Mouse (Mus musculus) midbrain, embryonic 16.5 days (tissue): ENCODE data around the gene Os9. TPM values are rescaled to one million over a fixed set of nuclear protein-coding genes. Genes with fewer than 3 reads are reported as not detected.
"Not testable (repeated sequence)": the region's sequence is repeated elsewhere in the genome, so short reads cannot be mapped to it uniquely, and the experiment has no call there.

Experiments used
- ATAC-seq: fragments of 200-750 bp; cut with Nextera tagmentation; 2 replicates; pipeline ENCODE4 v1.8.0; 2017; ENCODE audit warnings: moderate TSS enrichment
- H3K27ac ChIP-seq: fragments of 300-500 bp; sonication (generic); 2 replicates; pipeline ENCODE4 v1.5.1; 2014; ENCODE audit warnings: mild to moderate bottlenecking, low read length, mixed read lengths
- H3K27me3 ChIP-seq: fragments of 300-500 bp; sonication (generic); 2 replicates; pipeline ENCODE4 v1.6.1; 2014; ENCODE audit warnings: low read depth, low read length, mixed read lengths; ENCODE audit not compliant: control insufficient read depth, insufficient read depth
- H3K36me3 ChIP-seq: fragments of 300-500 bp; sonication (generic); 2 replicates; pipeline ENCODE4 v1.6.1; 2014; ENCODE audit warnings: mild to moderate bottlenecking, low read length, moderate library complexity, mixed read lengths; ENCODE audit not compliant: control insufficient read depth, insufficient read depth
- H3K4me1 ChIP-seq: fragments of 300-500 bp; sonication (generic); 2 replicates; pipeline ENCODE4 v1.6.1; 2014; ENCODE audit warnings: mild to moderate bottlenecking, low read length, mixed read lengths; ENCODE audit not compliant: control insufficient read depth, insufficient read depth
- H3K4me2 ChIP-seq: fragments of 300-500 bp; sonication (generic); 2 replicates; pipeline ENCODE4 v1.6.1; 2014; ENCODE audit warnings: mild to moderate bottlenecking, low read length, mixed read lengths
- H3K4me3 ChIP-seq: fragments of 300-500 bp; sonication (generic); 2 replicates; pipeline ENCODE4 v1.5.1; 2014; ENCODE audit warnings: low read depth, mild to moderate bottlenecking, low read length, moderate library complexity, mixed read lengths
- H3K9ac ChIP-seq: fragments of 300-500 bp; sonication (generic); 2 replicates; pipeline ENCODE4 v1.6.1; 2014; ENCODE audit warnings: low read depth, low read length, mixed read lengths
- H3K9me3 ChIP-seq: fragments of 300-500 bp; sonication (generic); replicated peaks from 2 replicates; pipeline ENCODE4 v1.6.1; 2014; ENCODE audit warnings: mild to moderate bottlenecking, low read length, mixed read lengths; ENCODE audit not compliant: control insufficient read depth, poor library complexity, severe bottlenecking
- WGBS: fragments of 180-500 bp; shearing (Covaris S2); extraction: QIAGEN DNeasy Blood & Tissue Kit; methylation state at CpG from one replicate; pipeline ENCODE4 v1.1.7; 2014; 5-methylcytosine and 5-hydroxymethylcytosine counted together
- polyA plus RNA-seq: library from polyadenylated mRNA; unstranded; fragments of >200 nt; fragmentation: Nextera tagmentation; extraction: Ambion mirVana; gene quantifications from 2 replicates; pipeline ENCODE4 v1.2.1, GENCODE M21; 2015

Gene Os9
- polyA plus RNA-seq, 1 experiment from 2014 or later = 132 TPM

DNA sequence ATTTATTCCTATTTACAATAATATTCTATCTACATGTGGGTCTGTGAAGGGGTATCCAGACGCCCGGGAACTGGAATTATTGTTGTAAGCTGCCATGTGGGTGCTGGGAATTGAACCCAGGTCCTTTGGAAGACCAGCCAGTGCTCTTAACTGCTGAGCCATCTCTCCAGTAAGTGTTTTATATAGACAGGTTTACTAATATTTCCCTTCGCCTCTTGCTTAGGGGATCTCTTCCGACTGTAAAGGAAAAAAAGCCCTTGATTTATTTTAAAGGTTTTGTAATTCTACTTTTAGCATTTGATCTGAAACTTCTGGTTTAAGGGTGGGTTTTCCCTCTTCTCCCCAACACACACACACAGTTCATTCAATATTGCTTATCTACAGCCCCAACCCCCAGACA is 43.3 kb upstream of the Os9 start:
- no peaks in the 10 kb centered on the region for H3K9me3 ChIP-seq
- no peak for ATAC-seq
- peaks cover 11% of the 10 kb centered on the region for H3K4me1 ChIP-seq
- peak overlapping the region; percentile 95 for H3K27ac ChIP-seq
- no peak overlapping the region; the same call in 1 of the 2 replicates for H3K4me3 ChIP-seq
- peaks cover 2% of the 10 kb centered on the region; the same call in 1 of the 2 replicates for H3K27me3 ChIP-seq
- H3K36me3 ChIP-seq = no peaks in the 10 kb centered on the region
- no peak overlapping the region for H3K9ac ChIP-seq
- peak overlapping the region; percentile 75 for H3K4me2 ChIP-seq
- WGBS = 95% methylated on average over 4 of the region's 4 CpGs

DNA sequence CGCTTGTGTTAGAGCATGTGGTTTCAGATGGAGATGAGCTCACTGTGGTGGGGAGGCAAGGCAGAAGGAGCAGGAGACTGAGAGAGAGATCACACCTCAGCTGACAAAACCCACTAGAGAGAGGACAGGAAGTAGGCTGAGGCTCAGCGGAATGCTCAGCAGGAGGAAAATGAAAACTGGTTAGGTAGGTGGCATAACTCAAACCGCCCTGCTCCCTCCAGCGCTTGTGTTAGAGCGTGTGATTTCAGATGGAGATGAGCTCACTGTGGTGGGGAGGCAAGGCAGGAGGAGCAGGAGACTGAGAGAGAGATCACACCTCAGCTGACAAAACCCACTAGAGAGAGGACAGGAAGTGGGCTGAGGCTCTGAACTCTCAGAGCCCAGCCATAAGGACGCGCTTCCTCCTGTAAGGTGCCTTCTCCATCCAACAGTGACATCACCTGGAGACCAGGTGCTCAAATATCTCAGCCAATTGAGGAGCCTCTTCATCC is 41.9 kb upstream of the Os9 start:
- WGBS = 67% methylated on average over 7 of the region's 7 CpGs
- H3K4me1 ChIP-seq = peaks cover 10% of the 10 kb centered on the region
- H3K36me3 ChIP-seq, H3K9me3 ChIP-seq, H3K4me2 ChIP-seq, H3K27me3 ChIP-seq, H3K27ac ChIP-seq, ATAC-seq, H3K9ac ChIP-seq, H3K4me3 ChIP-seq: not testable (repeated sequence)

GRCm38 (mm10) chr10:127160728-127161127 is 39.8 kb upstream of the Os9 start:
- Histone ChIP-seq H3K27me3 (no peaks in the 10 kb centered on the region), H3K9ac (no peak overlapping the region), H3K4me3 (no peak overlapping the region), H3K9me3 (no peaks in the 10 kb centered on the region), H3K36me3 (no peaks in the 10 kb centered on the region), H3K4me1 (no peaks in the 10 kb centered on the region; the same call in 1 of the 2 replicates), H3K4me2 (no peak overlapping the region), H3K27ac (no peak overlapping the region)
- 76% methylated on average over 3 of the region's 3 CpGs for WGBS
- ATAC-seq = no peak

DNA sequence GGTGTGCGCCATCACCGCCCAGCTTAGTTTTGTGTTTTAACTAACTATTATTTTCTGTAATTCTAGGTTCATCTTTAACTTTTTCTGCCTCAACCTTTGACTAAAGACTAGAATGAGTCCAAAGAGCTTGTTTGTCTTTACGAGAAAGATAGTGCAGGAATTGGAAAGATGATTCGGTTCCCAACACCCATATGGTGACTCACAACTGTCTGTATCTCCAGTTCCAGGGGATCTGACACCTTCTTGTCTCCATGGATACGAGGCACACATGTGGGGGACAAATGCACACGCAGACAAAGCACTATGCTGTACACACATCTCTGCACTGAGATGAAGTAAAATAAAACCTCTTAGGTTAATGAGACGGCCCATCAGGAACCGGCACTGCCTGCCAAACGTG is 39.1 kb upstream of the Os9 start:
- H3K27ac ChIP-seq = no peak overlapping the region
- H3K9me3 ChIP-seq = no peaks in the 10 kb centered on the region
- WGBS = 82% methylated on average over 9 of the region's 9 CpGs
- H3K4me3 ChIP-seq = no peak overlapping the region
- H3K4me2 ChIP-seq = no peak overlapping the region
- H3K27me3 ChIP-seq = no peaks in the 10 kb centered on the region
- no peaks in the 10 kb centered on the region; the same call in 1 of the 2 replicates for H3K4me1 ChIP-seq
- no peak for ATAC-seq
- no peak overlapping the region for H3K9ac ChIP-seq
- H3K36me3 ChIP-seq = no peaks in the 10 kb centered on the region

DNA sequence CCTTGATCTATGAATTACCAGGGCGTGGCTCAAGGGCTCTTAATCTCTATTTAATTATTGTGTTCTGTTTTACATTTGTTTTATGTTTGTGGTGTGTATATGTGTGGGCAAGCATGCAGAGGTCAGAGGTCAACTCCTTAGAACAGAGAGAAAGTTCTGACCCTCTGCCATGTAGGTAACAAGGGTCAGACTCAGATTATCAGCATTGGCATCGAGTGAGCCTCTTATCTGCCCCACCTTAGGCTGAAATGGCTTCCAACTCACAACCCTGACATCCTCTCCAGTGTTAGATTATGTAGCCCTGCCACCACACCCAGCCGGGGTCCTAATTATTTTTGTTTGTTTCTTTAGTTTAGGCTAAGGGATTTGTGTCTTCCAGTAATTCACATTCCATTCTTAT is 37.5 kb upstream of the Os9 start:
- Histone ChIP-seq H3K4me2 (no peak overlapping the region), H3K4me1 (no peaks in the 10 kb centered on the region), H3K27ac (no peak overlapping the region), H3K9ac (no peak overlapping the region), H3K9me3 (no peaks in the 10 kb centered on the region), H3K27me3 (no peaks in the 10 kb centered on the region), H3K4me3 (no peak overlapping the region), H3K36me3 (no peaks in the 10 kb centered on the region)
- 70% methylated on average over 3 of the region's 3 CpGs for WGBS
- ATAC-seq = no peak

- Histone ChIP-seq H3K4me2 (no peak overlapping the region), H3K9ac (no peak overlapping the region), H3K9me3 (no peaks in the 10 kb centered on the region), H3K4me3 (no peak overlapping the region), H3K27me3 (no peaks in the 10 kb centered on the region), H3K36me3 (no peaks in the 10 kb centered on the region), H3K4me1 (no peaks in the 10 kb centered on the region), H3K27ac (no peak overlapping the region)
- WGBS = 86% methylated on average over 1 of the region's 1 CpGs
- no peak for ATAC-seq
Measured at GRCm38 (mm10) chr10:127156511-127156910, 35.6 kb upstream of the Os9 start.

DNA sequence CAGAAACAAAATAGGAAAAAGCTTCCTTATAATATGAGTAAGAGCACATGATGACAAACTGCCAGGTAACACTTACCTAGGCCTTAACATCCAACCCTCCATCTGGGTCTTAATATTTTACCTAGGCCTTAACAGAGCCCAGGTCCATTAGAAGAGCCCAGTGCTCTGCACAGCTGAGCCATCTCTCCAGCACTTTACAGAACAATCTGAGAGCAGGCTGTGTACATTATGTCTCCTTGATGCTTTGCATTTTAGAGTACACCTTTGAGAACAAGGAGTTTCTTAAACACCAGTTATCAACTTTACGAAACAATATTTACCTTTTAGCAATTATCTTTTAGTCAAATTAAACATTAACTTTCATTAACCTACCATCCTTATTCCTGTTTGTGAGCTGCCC is 35.2 kb upstream of the Os9 start:
- no peak for ATAC-seq
- Histone ChIP-seq H3K4me1 (no peaks in the 10 kb centered on the region), H3K4me3 (no peak overlapping the region), H3K27me3 (no peaks in the 10 kb centered on the region), H3K4me2 (no peak overlapping the region), H3K9ac (no peak overlapping the region), H3K9me3 (no peaks in the 10 kb centered on the region), H3K36me3 (no peaks in the 10 kb centered on the region), H3K27ac (no peak overlapping the region)
- WGBS = 100% methylated on average over 1 of the region's 1 CpGs

GRCm38 (mm10) chr10:127154652-127155051 is 33.7 kb upstream of the Os9 start:
- Histone ChIP-seq H3K4me2 (no peak overlapping the region), H3K4me3 (no peak overlapping the region), H3K9ac (no peak overlapping the region), H3K27me3 (no peaks in the 10 kb centered on the region), H3K27ac (no peak overlapping the region), H3K9me3 (no peaks in the 10 kb centered on the region), H3K4me1 (no peaks in the 10 kb centered on the region), H3K36me3 (no peaks in the 10 kb centered on the region)
- WGBS = 89% methylated on average over 5 of the region's 5 CpGs
- ATAC-seq = no peak

DNA sequence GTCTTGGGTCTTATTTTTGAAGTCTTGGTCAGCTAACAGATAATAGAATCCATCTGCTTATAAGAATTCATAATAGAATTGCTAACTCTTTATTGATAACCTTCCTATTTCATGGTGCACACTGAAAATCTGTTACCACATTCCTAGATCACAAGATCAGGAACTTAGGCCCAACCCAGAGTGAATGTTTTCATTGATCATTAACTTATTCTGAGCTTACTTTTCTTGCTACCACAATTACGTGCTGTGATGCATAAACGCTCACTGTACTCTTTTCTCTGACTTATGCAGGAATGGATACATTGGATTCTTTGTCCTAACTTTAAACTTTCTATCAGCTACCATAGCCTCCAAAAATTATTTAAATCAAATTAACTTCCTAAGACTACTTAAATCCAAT is 33.3 kb upstream of the Os9 start:
- H3K36me3 ChIP-seq = no peaks in the 10 kb centered on the region
- H3K27ac ChIP-seq = no peak overlapping the region
- no peaks in the 10 kb centered on the region for H3K9me3 ChIP-seq
- H3K4me2 ChIP-seq = no peak overlapping the region
- ATAC-seq = no peak
- H3K4me3 ChIP-seq = no peak overlapping the region
- WGBS = 96% methylated on average over 2 of the region's 2 CpGs
- H3K9ac ChIP-seq = no peak overlapping the region
- H3K27me3 ChIP-seq = no peaks in the 10 kb centered on the region
- no peaks in the 10 kb centered on the region for H3K4me1 ChIP-seq
